Mouse (Mus musculus): ENCODE results near the gene Skap1. TPM values are rescaled to one million over a fixed set of nuclear protein-coding genes. Genes with fewer than 3 reads are reported as not detected.

The Skap1 gene
- polyA plus RNA-seq, 1 experiment from 2014 or later: 2.5 TPM

DNA sequence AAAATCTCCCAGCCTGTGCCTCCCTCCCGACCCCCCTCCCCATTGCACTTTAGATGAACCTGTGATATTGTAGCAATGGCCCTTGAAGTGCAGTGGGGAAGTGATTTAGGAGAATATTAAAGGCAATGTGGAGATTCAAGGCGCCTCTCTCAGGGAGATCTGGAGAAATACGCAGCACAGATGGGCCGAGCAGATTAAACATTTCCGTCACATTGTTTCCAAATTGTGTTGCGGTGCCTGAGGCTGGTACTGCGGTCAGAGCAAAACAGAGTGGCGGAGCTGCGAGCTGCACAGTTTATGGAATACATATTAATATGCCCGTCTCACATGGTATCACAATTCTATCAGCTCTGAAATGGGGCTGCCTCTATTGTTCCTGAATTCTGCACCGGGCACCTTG, 278.6 kb downstream of the Skap1 start:
- Histone ChIP-seq H3K4me1 (peaks cover 41% of the 10 kb centered on the region), H3K9ac (no peak overlapping the region), H3K27me3 (peaks cover 66% of the 10 kb centered on the region), H3K36me3 (ENCODE audit: poor library complexity, severe bottlenecking) (no peaks in the 10 kb centered on the region), H3K27ac (peak overlapping the region; percentile 36; the same call in 1 of the 2 replicates), H3K4me2 (0 out of 2 replicates have a peak overlapping the region, but pooled peaks have one; percentile 0), H3K9me3 (replicated peaks) (no peaks in the 10 kb centered on the region), H3K4me3 (no peak overlapping the region)
- ATAC-seq: no peak
- WGBS: 28% methylated on average over 11 of the region's 11 CpGs

DNA sequence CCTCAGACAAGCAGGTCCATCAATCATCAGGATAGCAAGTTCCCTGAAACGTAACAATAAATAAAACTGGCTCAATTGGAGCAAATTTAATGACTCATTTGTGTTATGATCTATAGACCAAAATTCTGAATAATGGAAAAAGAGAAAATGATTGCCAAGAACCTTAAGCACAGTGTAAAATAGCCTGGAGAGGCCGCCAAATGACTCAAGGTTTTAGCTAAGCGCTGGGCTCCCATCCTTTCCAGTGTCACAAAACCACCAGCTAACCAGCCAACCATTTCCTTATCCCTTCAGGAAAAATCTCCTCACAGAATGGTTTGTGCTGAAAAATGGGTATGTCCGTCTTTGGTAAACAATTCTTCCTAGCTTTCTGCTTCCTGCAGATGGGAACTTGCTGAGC, 279.5 kb downstream of the Skap1 start:
- H3K9me3 ChIP-seq (replicated peaks): no peaks in the 10 kb centered on the region
- H3K4me1 ChIP-seq: peaks cover 41% of the 10 kb centered on the region
- WGBS: 84% methylated on average over 4 of the region's 4 CpGs
- ATAC-seq: no peak
- no peak overlapping the region for H3K4me2 ChIP-seq
- no peaks in the 10 kb centered on the region for H3K36me3 ChIP-seq (ENCODE audit: poor library complexity, severe bottlenecking)
- no peak overlapping the region for H3K4me3 ChIP-seq
- no peak overlapping the region for H3K9ac ChIP-seq
- H3K27me3 ChIP-seq: peaks cover 57% of the 10 kb centered on the region
- 0 out of 2 replicates have a peak overlapping the region, but pooled peaks have one; percentile 36 for H3K27ac ChIP-seq

DNA sequence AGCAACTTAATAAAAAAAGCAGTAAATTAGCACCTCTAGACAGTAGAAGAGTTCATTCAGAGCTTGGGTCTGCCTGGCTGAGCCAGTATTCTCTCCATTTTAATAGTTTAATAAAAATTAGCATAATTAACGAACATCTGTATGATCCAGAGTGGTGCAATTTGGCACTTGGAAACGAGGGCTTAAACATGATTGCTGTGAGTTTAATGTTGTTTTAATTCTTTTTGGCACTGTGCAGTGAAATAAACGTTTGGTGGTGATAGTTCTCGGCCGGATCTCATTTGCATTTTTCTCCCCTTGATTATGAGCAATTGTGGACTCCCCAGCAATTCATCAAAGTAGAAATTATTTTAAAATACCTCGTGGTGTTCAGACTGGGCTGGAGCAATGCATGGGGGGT, 282.3 kb downstream of the Skap1 start:
- ATAC-seq: no peak
- no peak overlapping the region for H3K4me3 ChIP-seq
- H3K4me1 ChIP-seq: peaks cover 20% of the 10 kb centered on the region
- 47% methylated on average over 6 of the region's 6 CpGs for WGBS
- no peak overlapping the region for H3K27ac ChIP-seq
- H3K36me3 ChIP-seq (ENCODE audit: poor library complexity, severe bottlenecking): no peaks in the 10 kb centered on the region
- H3K9ac ChIP-seq: no peak overlapping the region
- H3K4me2 ChIP-seq: no peak overlapping the region
- H3K27me3 ChIP-seq: peaks cover 45% of the 10 kb centered on the region
- no peaks in the 10 kb centered on the region for H3K9me3 ChIP-seq (replicated peaks)

DNA sequence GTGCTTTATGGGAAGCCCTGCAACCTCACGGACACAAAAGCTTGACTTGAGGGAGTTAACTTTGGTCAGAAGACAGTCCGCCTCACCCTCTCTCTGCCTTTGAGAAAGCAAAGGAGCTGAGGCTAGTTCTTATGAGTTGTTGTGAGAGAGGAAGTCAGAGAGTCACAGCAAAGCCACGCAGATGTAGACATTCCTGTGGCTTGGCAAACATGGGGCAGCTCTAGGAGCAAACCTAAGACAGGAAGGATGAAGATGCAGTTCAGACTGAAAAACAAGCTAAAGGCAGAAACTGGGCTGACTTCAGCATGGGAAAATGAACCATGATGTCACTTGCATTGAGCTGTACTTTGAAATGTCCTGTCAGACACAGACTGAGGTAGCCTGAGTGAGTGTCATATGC, 283.2 kb downstream of the Skap1 start:
- 54% methylated on average over 3 of the region's 3 CpGs for WGBS
- no peak overlapping the region for H3K9ac ChIP-seq
- H3K27ac ChIP-seq: no peak overlapping the region
- H3K4me1 ChIP-seq: peaks cover 11% of the 10 kb centered on the region
- H3K4me3 ChIP-seq: no peak overlapping the region
- H3K9me3 ChIP-seq (replicated peaks): no peaks in the 10 kb centered on the region
- no peak overlapping the region for H3K4me2 ChIP-seq
- H3K36me3 ChIP-seq (ENCODE audit: poor library complexity, severe bottlenecking): no peaks in the 10 kb centered on the region
- H3K27me3 ChIP-seq: peaks cover 37% of the 10 kb centered on the region
- ATAC-seq: no peak

DNA sequence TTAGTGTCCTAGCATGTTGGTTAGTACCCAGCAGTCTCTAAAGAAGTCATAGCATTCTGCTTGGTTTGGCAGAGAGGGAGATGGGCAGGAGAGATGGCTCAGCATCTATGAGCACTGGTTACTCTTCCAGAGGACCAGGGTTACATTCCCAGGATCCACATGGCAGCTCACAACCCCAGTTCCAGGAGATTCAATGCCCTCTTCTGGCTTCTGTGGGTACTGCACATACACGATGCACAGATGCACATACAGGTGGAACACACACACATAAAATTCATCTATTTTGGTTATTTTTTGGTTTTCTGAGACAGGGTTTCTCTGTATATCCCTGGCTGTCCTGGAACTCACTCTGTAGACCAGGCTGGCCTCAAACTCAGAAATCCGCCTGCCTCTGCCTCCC, 290.9 kb downstream of the Skap1 start:
- H3K9me3 ChIP-seq (replicated peaks): no peaks in the 10 kb centered on the region
- H3K27me3 ChIP-seq: peaks cover 4% of the 10 kb centered on the region; the same call in 1 of the 2 replicates
- no peak overlapping the region for H3K27ac ChIP-seq
- ATAC-seq: no peak
- H3K4me1 ChIP-seq: no peaks in the 10 kb centered on the region
- no peak overlapping the region for H3K4me2 ChIP-seq
- H3K9ac ChIP-seq: no peak overlapping the region
- H3K4me3 ChIP-seq: no peak overlapping the region
- 98% methylated on average over 2 of the region's 2 CpGs for WGBS
- no peaks in the 10 kb centered on the region for H3K36me3 ChIP-seq (ENCODE audit: poor library complexity, severe bottlenecking)

DNA sequence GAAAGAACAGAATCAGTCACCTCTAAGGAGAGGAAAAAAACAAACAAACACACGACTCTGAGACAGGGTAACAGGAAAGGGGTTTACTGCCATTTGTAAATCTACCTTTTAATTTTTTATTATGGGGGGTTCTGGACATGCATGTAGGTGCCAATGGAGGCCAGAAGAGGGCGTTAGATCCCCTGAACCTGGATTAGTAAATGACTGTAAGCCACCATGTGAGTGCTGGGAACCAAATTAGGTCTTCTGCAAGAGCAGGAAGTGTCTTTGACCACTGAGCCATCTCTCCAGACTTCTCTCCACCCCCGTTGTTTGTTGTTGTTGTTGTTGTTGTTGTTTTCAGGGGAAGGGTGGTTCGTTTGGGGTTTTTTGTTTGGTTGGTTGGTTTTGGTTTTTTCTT, 293.0 kb downstream of the Skap1 start:
- 56% methylated on average over 4 of the region's 4 CpGs for WGBS

DNA sequence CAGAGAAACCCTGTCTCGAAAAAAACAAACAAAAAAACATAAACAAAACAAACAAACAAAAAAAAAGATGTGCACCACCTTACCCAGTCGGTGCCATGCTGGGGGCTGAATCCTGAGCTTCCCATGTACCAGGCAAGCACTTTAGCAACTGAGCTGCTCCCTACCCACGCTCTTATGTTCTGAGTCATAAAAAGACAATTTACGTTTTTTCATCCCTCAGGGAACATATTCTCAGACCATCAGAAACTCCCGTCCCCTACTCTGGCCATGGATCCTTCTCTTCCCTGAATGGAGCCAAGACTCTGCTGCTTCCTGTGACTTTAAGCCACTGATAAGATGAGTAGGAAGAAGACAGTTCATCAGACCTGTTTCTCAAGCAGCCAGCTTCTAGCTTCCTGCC, 294.0 kb downstream of the Skap1 start:
- no peaks in the 10 kb centered on the region for H3K36me3 ChIP-seq (ENCODE audit: poor library complexity, severe bottlenecking)
- H3K27me3 ChIP-seq: 0 out of 2 replicates have a peak, but pooled peaks cover 4% of the 10 kb centered on the region
- WGBS: 84% methylated on average over 5 of the region's 5 CpGs
- no peak overlapping the region for H3K4me3 ChIP-seq
- H3K9ac ChIP-seq: no peak overlapping the region
- no peak overlapping the region for H3K27ac ChIP-seq
- ATAC-seq: no peak
- H3K4me2 ChIP-seq: no peak overlapping the region
- H3K9me3 ChIP-seq (replicated peaks): no peaks in the 10 kb centered on the region
- peaks cover 6% of the 10 kb centered on the region for H3K4me1 ChIP-seq

More for the DNA sequence above, 293.0 kb downstream of the Skap1 start:
- no peak overlapping the region for H3K27ac ChIP-seq
- no peak overlapping the region for H3K4me3 ChIP-seq
- 0 out of 2 replicates have a peak, but pooled peaks cover 4% of the 10 kb centered on the region for H3K27me3 ChIP-seq
- H3K36me3 ChIP-seq (ENCODE audit: poor library complexity, severe bottlenecking): no peaks in the 10 kb centered on the region
- ATAC-seq: no peak
- H3K9me3 ChIP-seq (replicated peaks): no peaks in the 10 kb centered on the region
- no peak overlapping the region for H3K9ac ChIP-seq
- no peaks in the 10 kb centered on the region for H3K4me1 ChIP-seq
- no peak overlapping the region for H3K4me2 ChIP-seq

DNA sequence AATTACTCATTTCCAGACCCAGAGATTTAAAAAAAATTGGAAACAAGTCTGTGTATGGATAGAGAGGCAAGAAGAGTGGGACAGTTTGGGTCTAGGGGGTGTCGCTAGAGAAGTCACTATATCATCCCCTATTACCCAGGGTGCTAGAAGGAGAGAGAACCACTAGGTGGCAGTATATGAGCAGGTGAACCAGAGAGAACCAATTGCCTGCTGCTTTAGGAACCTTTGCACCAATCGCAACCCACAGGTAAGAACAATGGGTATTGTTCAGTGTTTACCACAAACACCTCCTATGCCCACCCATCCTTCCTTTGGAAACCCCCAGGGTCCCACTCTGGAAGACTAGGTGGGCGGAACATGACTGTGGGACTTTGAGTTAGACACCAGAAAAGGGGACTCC, 295.6 kb downstream of the Skap1 start:
- H3K4me1 ChIP-seq: peaks cover 20% of the 10 kb centered on the region
- ATAC-seq: 0 out of 2 replicates have a peak, but pooled peaks have one; percentile 13
- 0 out of 2 replicates have a peak, but pooled peaks cover 4% of the 10 kb centered on the region for H3K27me3 ChIP-seq
- H3K4me2 ChIP-seq: no peak overlapping the region
- H3K27ac ChIP-seq: no peak overlapping the region
- H3K9me3 ChIP-seq (replicated peaks): no peaks in the 10 kb centered on the region
- 45% methylated on average over 3 of the region's 3 CpGs for WGBS
- H3K4me3 ChIP-seq: no peak overlapping the region
- no peak overlapping the region for H3K9ac ChIP-seq
- no peaks in the 10 kb centered on the region for H3K36me3 ChIP-seq (ENCODE audit: poor library complexity, severe bottlenecking)

DNA sequence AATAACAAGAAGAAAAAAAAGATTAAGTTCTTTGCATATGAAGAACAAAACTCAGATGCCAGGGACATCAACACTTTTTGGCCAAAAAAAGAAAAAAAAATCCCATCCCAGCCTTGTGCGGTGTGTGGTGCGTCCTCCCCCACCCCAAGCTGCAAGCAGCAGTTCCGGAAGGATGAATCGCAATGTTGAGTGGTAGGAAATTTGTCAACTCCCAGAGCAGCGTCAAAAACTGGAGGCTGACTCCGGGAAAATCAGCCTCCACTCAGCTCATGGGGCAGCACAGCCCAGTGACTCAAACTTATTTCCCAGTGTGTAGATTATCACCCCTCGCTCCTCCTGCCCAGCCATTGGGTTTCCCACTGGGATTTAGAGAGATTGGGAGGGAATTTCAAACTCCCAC, 297.6 kb downstream of the Skap1 start:
- Histone ChIP-seq H3K36me3 (ENCODE audit: poor library complexity, severe bottlenecking) (no peaks in the 10 kb centered on the region), H3K4me1 (peaks cover 33% of the 10 kb centered on the region), H3K9ac (no peak overlapping the region), H3K4me2 (no peak overlapping the region), H3K4me3 (no peak overlapping the region), H3K9me3 (replicated peaks) (no peaks in the 10 kb centered on the region), H3K27me3 (0 out of 2 replicates have a peak, but pooled peaks cover 4% of the 10 kb centered on the region), H3K27ac (no peak overlapping the region)
- ATAC-seq: no peak
- 81% methylated on average over 7 of the region's 7 CpGs for WGBS

DNA sequence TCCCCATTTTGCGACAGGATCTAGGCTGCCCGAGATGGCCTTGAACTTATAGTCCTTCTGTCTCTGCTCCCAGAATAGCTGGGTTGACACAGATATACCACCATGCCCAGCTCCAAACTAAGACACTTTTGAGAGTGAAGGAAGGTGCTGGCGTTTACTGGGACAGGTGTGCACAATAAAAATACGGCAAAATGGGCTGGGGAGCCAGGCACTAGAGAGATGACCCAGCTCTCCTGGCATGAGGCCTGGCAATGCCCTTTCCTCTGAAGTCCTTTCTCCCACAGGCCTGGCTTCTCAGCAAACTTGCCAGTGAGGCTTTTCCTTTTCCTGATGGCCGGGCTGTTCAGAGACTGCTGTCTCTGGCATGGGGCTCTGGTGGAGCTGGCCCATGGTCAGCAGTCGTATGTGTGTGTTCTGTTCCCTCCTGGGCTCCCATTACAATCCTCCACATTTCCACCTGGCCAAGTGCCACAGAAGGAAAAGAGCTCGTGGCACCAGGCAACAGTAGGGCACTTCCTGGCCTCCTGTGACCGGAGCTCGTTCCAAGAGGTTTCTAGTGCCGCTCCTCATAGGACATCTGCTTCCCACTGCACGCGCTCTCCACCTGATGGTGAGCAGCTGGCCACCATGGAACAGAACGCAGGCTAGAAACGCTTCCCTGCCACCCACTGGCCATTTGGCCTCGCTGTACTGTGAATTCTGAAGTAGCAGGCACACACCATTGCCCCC, 298.5 kb downstream of the Skap1 start:
- 74% methylated on average over 15 of the region's 15 CpGs for whole genome bisulfite sequencing
- H3K27ac ChIP-seq: no peak overlapping the region
- 0 out of 2 replicates have a peak, but pooled peaks cover 4% of the 10 kb centered on the region for H3K27me3 ChIP-seq
- H3K4me3 ChIP-seq: no peak overlapping the region
- H3K9me3 ChIP-seq (replicated peaks): no peaks in the 10 kb centered on the region
- peaks cover 3% of the 10 kb centered on the region for H3K36me3 ChIP-seq (ENCODE audit: poor library complexity, severe bottlenecking)
- no peak overlapping the region for H3K9ac ChIP-seq
- H3K4me1 ChIP-seq: peaks cover 42% of the 10 kb centered on the region
- ATAC-seq: no peak
- no peak overlapping the region for H3K4me2 ChIP-seq

DNA sequence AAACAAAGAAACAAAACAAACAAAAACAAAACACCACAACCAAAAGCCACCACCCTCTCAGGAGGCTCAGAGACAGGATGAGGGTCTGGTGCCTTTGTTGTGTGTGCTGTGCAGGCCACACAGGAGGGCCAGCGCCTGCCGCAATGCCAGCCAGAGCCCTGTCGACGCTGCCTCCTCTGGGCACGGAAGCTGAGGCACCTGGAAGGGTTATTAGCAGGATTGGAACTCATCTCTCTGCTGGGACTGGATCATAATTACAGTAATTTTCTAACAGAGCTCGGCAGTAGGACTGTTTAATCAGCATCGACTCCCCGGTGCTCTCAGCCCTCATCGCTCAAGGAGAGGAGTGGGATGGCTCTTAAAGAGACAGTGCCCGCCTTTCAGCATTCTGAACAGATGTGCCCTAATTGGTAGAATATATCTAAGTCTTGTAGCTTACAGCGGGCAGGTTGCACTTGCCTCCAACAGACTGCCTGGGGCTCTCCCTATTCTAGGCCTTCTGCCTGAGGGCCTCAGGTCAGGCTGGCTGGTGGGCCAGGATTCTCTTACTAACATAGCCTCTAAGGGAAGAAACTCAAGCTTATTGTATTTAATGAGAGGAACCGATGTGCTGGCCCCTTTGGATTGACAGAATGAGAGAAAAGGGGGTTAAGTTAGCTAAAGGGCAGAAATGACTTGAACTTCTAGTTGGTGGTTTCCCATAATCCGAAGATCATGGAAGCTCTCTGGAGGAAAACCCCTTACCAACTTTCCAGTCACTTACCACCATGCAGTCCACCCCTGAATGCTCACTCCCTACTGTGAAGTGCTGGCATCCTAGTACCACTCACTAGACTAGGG, 300.3 kb downstream of the Skap1 start:
- peak; percentile 44; the same call in 1 of the 2 replicates for ATAC-seq
- no peak overlapping the region for H3K4me3 ChIP-seq
- H3K36me3 ChIP-seq (ENCODE audit: poor library complexity, severe bottlenecking): peaks cover 21% of the 10 kb centered on the region
- no peaks in the 10 kb centered on the region for H3K9me3 ChIP-seq (replicated peaks)
- H3K27ac ChIP-seq: peak overlapping the region; percentile 49; the same call in 1 of the 2 replicates
- H3K9ac ChIP-seq: peak overlapping the region; percentile 17; the same call in 1 of the 2 replicates
- no peaks in the 10 kb centered on the region for H3K27me3 ChIP-seq
- peaks cover 49% of the 10 kb centered on the region for H3K4me1 ChIP-seq
- H3K4me2 ChIP-seq: peak overlapping the region; percentile 13; the same call in 1 of the 2 replicates
- 32% methylated on average over 13 of the region's 13 CpGs for WGBS

DNA sequence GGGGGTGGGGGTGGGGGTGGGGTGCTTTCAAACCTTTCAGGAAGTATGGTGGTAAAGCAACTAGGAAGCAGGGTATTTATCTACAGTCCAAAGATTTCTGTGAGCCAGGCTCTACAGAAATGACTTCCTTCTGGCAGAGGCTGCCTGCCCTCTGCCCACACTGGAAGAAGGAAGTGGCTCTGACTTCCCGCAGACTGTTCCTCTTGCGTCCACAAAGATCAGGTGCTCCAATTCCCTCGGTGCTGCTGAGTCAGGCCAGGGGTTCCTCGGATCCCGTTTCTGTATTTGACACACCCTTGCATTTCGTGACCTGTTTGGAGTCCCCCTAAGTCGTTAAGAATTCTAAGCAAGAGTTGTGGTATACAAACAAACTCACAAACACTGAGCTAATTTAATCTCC, 301.3 kb downstream of the Skap1 start:
- no peak overlapping the region for H3K4me2 ChIP-seq
- ATAC-seq: no peak
- no peaks in the 10 kb centered on the region for H3K9me3 ChIP-seq (replicated peaks)
- no peak overlapping the region for H3K27ac ChIP-seq
- H3K4me1 ChIP-seq: peaks cover 49% of the 10 kb centered on the region
- H3K4me3 ChIP-seq: no peak overlapping the region
- H3K36me3 ChIP-seq (ENCODE audit: poor library complexity, severe bottlenecking): peaks cover 31% of the 10 kb centered on the region
- WGBS: 85% methylated on average over 7 of the region's 7 CpGs
- H3K27me3 ChIP-seq: no peaks in the 10 kb centered on the region
- H3K9ac ChIP-seq: no peak overlapping the region

Data from forebrain, embryonic 13.5 days (tissue).